Mouse (Mus musculus) limb, embryonic 13.5 days (tissue): Measurements from ENCODE around the gene Slc4a8. TPM values are rescaled to one million over a fixed set of nuclear protein-coding genes. Genes with fewer than 3 reads are reported as not detected.
"Not testable (repeated sequence)": the region's sequence is repeated elsewhere in the genome, so short reads cannot be mapped to it uniquely, and the experiment has no call there.

Source experiments
- ATAC-seq: fragments of 200-750 bp; cut with Nextera tagmentation; 2 replicates; pipeline ENCODE4 v1.8.0; 2017; ENCODE audit warnings: low read depth, moderate number of reproducible peaks, moderate TSS enrichment; ENCODE audit not compliant: low FRiP score
- H3K27ac ChIP-seq: fragments of 300-500 bp; sonication (generic); 2 replicates; pipeline ENCODE4 v1.5.1; 2015; ENCODE audit warnings: inconsistent platforms, mild to moderate bottlenecking, moderate library complexity
- H3K27me3 ChIP-seq: fragments of 300-500 bp; sonication (generic); 2 replicates; pipeline ENCODE4 v1.6.1; 2015; ENCODE audit warnings: mild to moderate bottlenecking, inconsistent platforms
- H3K36me3 ChIP-seq: fragments of 300-500 bp; sonication (generic); 2 replicates; pipeline ENCODE4 v1.6.1; 2015; ENCODE audit warnings: inconsistent platforms, mild to moderate bottlenecking, moderate library complexity
- H3K4me1 ChIP-seq: fragments of 300-500 bp; sonication (generic); 2 replicates; pipeline ENCODE4 v1.6.1; 2015; ENCODE audit warnings: inconsistent platforms
- H3K4me2 ChIP-seq: fragments of 300-500 bp; sonication (generic); replicated peaks from 2 replicates; pipeline ENCODE4 v1.6.1; 2015; ENCODE audit warnings: inconsistent platforms, mild to moderate bottlenecking, moderate library complexity
- H3K4me3 ChIP-seq: fragments of 300-500 bp; sonication (generic); 2 replicates; pipeline ENCODE4 v1.5.1; 2015; ENCODE audit warnings: moderate library complexity, mild to moderate bottlenecking, inconsistent platforms
- H3K9ac ChIP-seq: fragments of 300-500 bp; sonication (generic); 2 replicates; pipeline ENCODE4 v1.6.1; 2015; ENCODE audit warnings: mild to moderate bottlenecking, inconsistent platforms
- H3K9me3 ChIP-seq: fragments of 300-500 bp; sonication (generic); 2 replicates; pipeline ENCODE4 v1.6.1; 2016; ENCODE audit warnings: inconsistent platforms
- WGBS: fragments of 180-500 bp; shearing (Covaris S2); methylation state at CpG from one replicate; pipeline ENCODE4 v1.1.7; 2015; 5-methylcytosine and 5-hydroxymethylcytosine counted together
- polyA plus RNA-seq: library from polyadenylated mRNA; unstranded; fragments of >200 nt; fragmentation: Nextera tagmentation; extraction: Ambion mirVana; gene quantifications from 2 replicates; pipeline ENCODE4 v1.2.1, GENCODE M21; 2015

The Slc4a8 gene
- polyA plus RNA-seq, 1 experiment from 2014 or later: 4.9 TPM

- H3K36me3 ChIP-seq: no peaks in the 10 kb centered on the region
- H3K9me3 ChIP-seq: no peaks in the 10 kb centered on the region
- no peak for ATAC-seq
- peak overlapping the region; percentile 92 for H3K4me2 ChIP-seq
- peaks cover 9% of the 10 kb centered on the region for H3K27me3 ChIP-seq
- WGBS: 19% methylated on average over 9 of the region's 9 CpGs
- H3K4me3 ChIP-seq: peak overlapping the region; percentile 67
- H3K9ac ChIP-seq: peak overlapping the region; percentile 70; the same call in 1 of the 2 replicates
- peaks cover 20% of the 10 kb centered on the region for H3K4me1 ChIP-seq
- H3K27ac ChIP-seq: 0 out of 2 replicates have a peak overlapping the region, but pooled peaks have one; percentile 15
These were observed 520 bp upstream of the Slc4a8 start for GRCm38 (mm10) chr15:100761036-100761418.

GRCm38 (mm10) chr15:100762649-100763048, 1.1 kb downstream of the Slc4a8 start:
- WGBS: 24% methylated on average over 8 of the region's 8 CpGs
- H3K27ac ChIP-seq: no peak overlapping the region
- H3K36me3 ChIP-seq: no peaks in the 10 kb centered on the region
- no peaks in the 10 kb centered on the region for H3K9me3 ChIP-seq
- no peak for ATAC-seq
- H3K27me3 ChIP-seq: peaks cover 9% of the 10 kb centered on the region
- peak overlapping the region; percentile 92 for H3K4me2 ChIP-seq
- no peak overlapping the region for H3K9ac ChIP-seq
- H3K4me1 ChIP-seq: peaks cover 20% of the 10 kb centered on the region
- H3K4me3 ChIP-seq: peak overlapping the region; percentile 67

- H3K9me3 ChIP-seq: no peaks in the 10 kb centered on the region
- H3K36me3 ChIP-seq: no peaks in the 10 kb centered on the region; the same call in 1 of the 2 replicates
- WGBS: 83% methylated on average over 16 of the region's 16 CpGs
- peaks cover 20% of the 10 kb centered on the region for H3K4me1 ChIP-seq
- ATAC-seq: no peak
- no peak overlapping the region for H3K4me3 ChIP-seq
- no peak overlapping the region for H3K9ac ChIP-seq
- no peak overlapping the region for H3K27ac ChIP-seq
- H3K4me2 ChIP-seq: no peak overlapping the region
- peaks cover 9% of the 10 kb centered on the region for H3K27me3 ChIP-seq
These were observed 2.8 kb downstream of the Slc4a8 start for GRCm38 (mm10) chr15:100764163-100764951.

- ATAC-seq: no peak
- WGBS: 73% methylated on average over 9 of the region's 9 CpGs
- Histone ChIP-seq H3K9ac (no peak overlapping the region), H3K36me3 (no peaks in the 10 kb centered on the region; the same call in 1 of the 2 replicates), H3K9me3 (no peaks in the 10 kb centered on the region), H3K4me3 (no peak overlapping the region), H3K4me2 (no peak overlapping the region), H3K27ac (no peak overlapping the region), H3K27me3 (peaks cover 9% of the 10 kb centered on the region), H3K4me1 (peaks cover 12% of the 10 kb centered on the region)
These were observed 5.3 kb downstream of the Slc4a8 start for GRCm38 (mm10) chr15:100766826-100767225.

GRCm38 (mm10) chr15:100767851-100768250, 6.3 kb downstream of the Slc4a8 start:
- Histone ChIP-seq H3K27ac (no peak overlapping the region), H3K9ac (no peak overlapping the region), H3K27me3 (peaks cover 5% of the 10 kb centered on the region), H3K4me1 (peaks cover 3% of the 10 kb centered on the region), H3K4me2 (no peak overlapping the region), H3K9me3 (no peaks in the 10 kb centered on the region), H3K36me3 (no peaks in the 10 kb centered on the region; the same call in 1 of the 2 replicates), H3K4me3 (no peak overlapping the region)
- no peak for ATAC-seq
- WGBS: 87% methylated on average over 13 of the region's 13 CpGs

- ATAC-seq, H3K4me3 ChIP-seq, H3K4me1 ChIP-seq, H3K36me3 ChIP-seq, H3K9me3 ChIP-seq, H3K9ac ChIP-seq, H3K4me2 ChIP-seq, H3K27me3 ChIP-seq, H3K27ac ChIP-seq: not testable (repeated sequence)
- WGBS: 92% methylated on average over 4 of the region's 4 CpGs
These were observed 7.5 kb downstream of the Slc4a8 start for GRCm38 (mm10) chr15:100769023-100769422.

GRCm38 (mm10) chr15:100770338-100770737, 8.8 kb downstream of the Slc4a8 start:
- 95% methylated on average over 5 of the region's 5 CpGs for WGBS
- no peak for ATAC-seq
- Histone ChIP-seq H3K9ac (no peak overlapping the region), H3K36me3 (no peaks in the 10 kb centered on the region; the same call in 1 of the 2 replicates), H3K4me2 (no peak overlapping the region), H3K9me3 (no peaks in the 10 kb centered on the region), H3K4me1 (peaks cover 12% of the 10 kb centered on the region), H3K4me3 (no peak overlapping the region), H3K27ac (no peak overlapping the region), H3K27me3 (no peaks in the 10 kb centered on the region)

- H3K4me1 ChIP-seq: peaks cover 36% of the 10 kb centered on the region
- 91% methylated on average over 4 of the region's 4 CpGs for WGBS
- H3K36me3 ChIP-seq: no peaks in the 10 kb centered on the region; the same call in 1 of the 2 replicates
- H3K9ac ChIP-seq: no peak overlapping the region
- H3K27ac ChIP-seq: no peak overlapping the region
- no peak for ATAC-seq
- H3K4me2 ChIP-seq: no peak overlapping the region
- no peaks in the 10 kb centered on the region for H3K9me3 ChIP-seq
- peaks cover 4% of the 10 kb centered on the region; the same call in 1 of the 2 replicates for H3K27me3 ChIP-seq
- H3K4me3 ChIP-seq: no peak overlapping the region
These were observed 11.1 kb downstream of the Slc4a8 start for GRCm38 (mm10) chr15:100772685-100773084.

GRCm38 (mm10) chr15:100773859-100774258, 12.3 kb downstream of the Slc4a8 start:
- 96% methylated on average over 6 of the region's 6 CpGs for WGBS
- peaks cover 40% of the 10 kb centered on the region for H3K4me1 ChIP-seq
- not testable (repeated sequence) for H3K27ac ChIP-seq, ATAC-seq, H3K4me2 ChIP-seq, H3K9me3 ChIP-seq, H3K9ac ChIP-seq, H3K36me3 ChIP-seq, H3K27me3 ChIP-seq, H3K4me3 ChIP-seq

GRCm38 (mm10) chr15:100775189-100776166, 13.9 kb downstream of the Slc4a8 start:
- Histone ChIP-seq H3K9me3 (no peaks in the 10 kb centered on the region), H3K4me1 (peaks cover 40% of the 10 kb centered on the region), H3K9ac (no peak overlapping the region), H3K27ac (peak overlapping the region; percentile 52; the same call in 1 of the 2 replicates), H3K36me3 (no peaks in the 10 kb centered on the region), H3K4me2 (peak overlapping the region; percentile 17; the same call in 1 of the 2 replicates), H3K4me3 (no peak overlapping the region), H3K27me3 (peaks cover 4% of the 10 kb centered on the region; the same call in 1 of the 2 replicates)
- WGBS: 24% methylated on average over 19 of the region's 19 CpGs
- no peak for ATAC-seq

- no peak for ATAC-seq
- Histone ChIP-seq H3K27ac (no peak overlapping the region), H3K9me3 (no peaks in the 10 kb centered on the region), H3K4me2 (no peak overlapping the region), H3K4me3 (no peak overlapping the region), H3K9ac (no peak overlapping the region), H3K4me1 (peaks cover 44% of the 10 kb centered on the region), H3K36me3 (no peaks in the 10 kb centered on the region), H3K27me3 (peaks cover 4% of the 10 kb centered on the region; the same call in 1 of the 2 replicates)
- WGBS: 89% methylated on average over 3 of the region's 3 CpGs
These were observed 14.9 kb downstream of the Slc4a8 start for GRCm38 (mm10) chr15:100776424-100776823.
